Mouse (Mus musculus) ES-Bruce4 (cell line): ENCODE results near the gene Ptgfrn. TPM values are rescaled to one million over a fixed set of nuclear protein-coding genes. Genes with fewer than 3 reads are reported as not detected.

Experiments
- H3K27ac ChIP-seq: 2 replicates; pipeline ENCODE4 v1.5.1; 2012; ENCODE audit warnings: low read length, inconsistent platforms; ENCODE audit not compliant: insufficient read depth
- H3K27me3 ChIP-seq: 2 replicates; pipeline ENCODE4 v1.6.1; 2012; ENCODE audit warnings: mild to moderate bottlenecking, low read length, inconsistent platforms; ENCODE audit not compliant: control insufficient read depth, poor library complexity, insufficient read depth, severe bottlenecking
- H3K36me3 ChIP-seq: 2 replicates; pipeline ENCODE4 v1.6.1; 2012; ENCODE audit warnings: inconsistent platforms, mild to moderate bottlenecking, low read length, moderate library complexity; ENCODE audit not compliant: control insufficient read depth, poor library complexity, insufficient read depth, severe bottlenecking
- H3K4me1 ChIP-seq: one replicate; pipeline ENCODE4 v1.8.1; 2011; ENCODE audit warnings: low read length; ENCODE audit not compliant: control insufficient read depth, insufficient read depth
- H3K4me3 ChIP-seq: 2 replicates; pipeline ENCODE4 v1.5.1; 2011; ENCODE audit warnings: low read depth, mild to moderate bottlenecking, low read length
- H3K9ac ChIP-seq: 2 replicates; pipeline ENCODE4 v1.6.1; 2012; ENCODE audit warnings: low read depth, mild to moderate bottlenecking, inconsistent platforms; ENCODE audit not compliant: poor library complexity, severe bottlenecking
- H3K9me3 ChIP-seq: replicated peaks from 2 replicates; pipeline ENCODE4 v1.6.1; 2012; ENCODE audit warnings: mild to moderate bottlenecking, low read length, inconsistent platforms; ENCODE audit not compliant: control insufficient read depth, poor library complexity, insufficient read depth, severe bottlenecking
- CTCF ChIP-seq: IDR thresholded peaks from one replicate; pipeline ENCODE4 v1.8.1; 2011; ENCODE audit warnings: low read depth, low read length
- EP300 ChIP-seq: IDR thresholded peaks from 2 replicates; pipeline ENCODE4 v1.6.1; 2011; ENCODE audit warnings: low read depth, low read length; ENCODE audit not compliant: insufficient read depth
- POLR2A ChIP-seq: IDR thresholded peaks from one replicate; pipeline ENCODE4 v1.8.1; 2011; ENCODE audit warnings: low read length; ENCODE audit not compliant: insufficient read depth
- polyA plus RNA-seq: library from polyadenylated mRNA; stranded (reverse); fragments of >200 nt; gene quantifications from 2 replicates; pipeline ENCODE4 v1.2.4, GENCODE M21; 2011; ENCODE audit warnings: low read depth; ENCODE audit not compliant: missing spikeins, insufficient read depth, insufficient read length

Ptgfrn gene
- polyA plus RNA-seq, 1 experiment, result 60.7 TPM

DNA sequence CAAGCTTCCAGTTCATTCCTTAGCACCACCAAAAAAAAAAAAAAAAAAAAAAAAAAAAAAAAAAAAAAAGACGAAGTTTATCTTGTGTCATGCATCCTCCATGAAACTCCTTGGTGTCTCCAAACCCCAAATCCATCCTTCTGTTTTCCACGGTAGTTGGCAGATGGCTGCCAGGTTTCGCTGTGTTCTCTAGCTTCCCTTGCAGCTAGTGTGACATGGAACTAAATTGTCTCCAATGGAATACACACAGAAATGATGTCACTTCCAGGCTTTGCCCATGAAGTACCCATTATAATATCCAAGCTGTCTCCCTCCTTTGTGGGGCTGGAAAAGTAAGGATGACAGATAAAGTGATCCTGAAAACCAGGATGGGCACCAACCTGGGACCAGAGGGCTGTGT lies 3.8 kb downstream of the Ptgfrn start:
- H3K9me3 ChIP-seq, result no peaks in the 10 kb centered on the region
- H3K4me1 ChIP-seq, result peaks cover 3% of the 10 kb centered on the region

GRCm38 (mm10) chr3:101105486-101105885 lies 4.6 kb downstream of the Ptgfrn start:
- TF ChIP-seq CTCF, result no peak
- TF ChIP-seq POLR2A, result no peak
- TF ChIP-seq EP300, result no peak

More for the DNA sequence above, 3.8 kb downstream of the Ptgfrn start:
- H3K36me3 ChIP-seq, result no peaks in the 10 kb centered on the region
- no peak overlapping the region for H3K9ac ChIP-seq
- TF ChIP-seq EP300, result no peak
- TF ChIP-seq POLR2A, result no peak
- TF ChIP-seq CTCF, result no peak
- no peak overlapping the region for H3K4me3 ChIP-seq
- H3K27me3 ChIP-seq, result no peaks in the 10 kb centered on the region
- H3K27ac ChIP-seq, result no peak overlapping the region

GRCm38 (mm10) chr3:101104883-101105282 lies 5.2 kb downstream of the Ptgfrn start:
- H3K27me3 ChIP-seq, result no peaks in the 10 kb centered on the region
- peaks cover 5% of the 10 kb centered on the region for H3K4me1 ChIP-seq
- H3K27ac ChIP-seq, result no peak overlapping the region
- TF ChIP-seq CTCF, result no peak
- H3K4me3 ChIP-seq, result no peak overlapping the region
- no peaks in the 10 kb centered on the region for H3K9me3 ChIP-seq
- H3K36me3 ChIP-seq, result no peaks in the 10 kb centered on the region
- no peak overlapping the region for H3K9ac ChIP-seq

More at GRCm38 (mm10) chr3:101105486-101105885, 4.6 kb downstream of the Ptgfrn start:
- Histone ChIP-seq H3K9me3 (no peaks in the 10 kb centered on the region), H3K27ac (no peak overlapping the region), H3K4me3 (no peak overlapping the region), H3K36me3 (no peaks in the 10 kb centered on the region), H3K27me3 (no peaks in the 10 kb centered on the region), H3K4me1 (peaks cover 5% of the 10 kb centered on the region), H3K9ac (no peak overlapping the region)

- H3K9me3 ChIP-seq, result no peaks in the 10 kb centered on the region
- no peak overlapping the region for H3K27ac ChIP-seq
- H3K9ac ChIP-seq, result no peak overlapping the region
- no peak overlapping the region for H3K4me3 ChIP-seq
- no peaks in the 10 kb centered on the region for H3K36me3 ChIP-seq
- no peak for TF ChIP-seq POLR2A
- no peak for TF ChIP-seq CTCF
- no peak for TF ChIP-seq EP300
- H3K27me3 ChIP-seq, result no peaks in the 10 kb centered on the region
- H3K4me1 ChIP-seq, result peaks cover 5% of the 10 kb centered on the region
These were observed 6.3 kb downstream of the Ptgfrn start for GRCm38 (mm10) chr3:101103770-101104169.

- no peak overlapping the region for H3K4me3 ChIP-seq
- no peaks in the 10 kb centered on the region for H3K36me3 ChIP-seq
- H3K9ac ChIP-seq, result no peak overlapping the region
- peaks cover 4% of the 10 kb centered on the region for H3K4me1 ChIP-seq
- no peaks in the 10 kb centered on the region for H3K27me3 ChIP-seq
- H3K27ac ChIP-seq, result no peak overlapping the region
- TF ChIP-seq POLR2A, result no peak
- TF ChIP-seq EP300, result no peak
- no peak for TF ChIP-seq CTCF
- H3K9me3 ChIP-seq, result no peaks in the 10 kb centered on the region
These were observed 8.0 kb downstream of the Ptgfrn start for GRCm38 (mm10) chr3:101102106-101102505.

DNA sequence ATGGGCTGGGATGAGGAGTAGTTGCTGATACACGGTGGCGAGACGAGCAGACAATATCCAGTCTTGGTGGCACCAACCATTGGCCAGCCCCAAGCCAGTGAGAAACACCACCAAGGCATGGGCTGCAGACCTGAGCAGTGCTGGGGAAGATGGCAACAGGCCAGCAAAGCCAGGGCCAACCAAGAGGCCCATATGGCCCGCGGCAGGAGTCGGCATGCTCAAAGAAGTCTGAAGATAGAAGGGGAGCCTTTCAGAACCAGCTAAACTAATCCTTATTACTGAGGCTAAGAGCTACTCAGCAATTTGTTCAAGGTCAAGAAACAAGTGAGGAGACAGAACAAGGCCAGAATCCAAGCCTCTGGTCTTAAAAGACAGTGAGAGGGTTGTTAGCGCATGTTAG lies 8.9 kb downstream of the Ptgfrn start:
- Histone ChIP-seq H3K4me1 (peaks cover 4% of the 10 kb centered on the region), H3K9me3 (no peaks in the 10 kb centered on the region), H3K4me3 (no peak overlapping the region), H3K9ac (no peak overlapping the region), H3K27ac (no peak overlapping the region), H3K36me3 (no peaks in the 10 kb centered on the region), H3K27me3 (no peaks in the 10 kb centered on the region)
- TF ChIP-seq POLR2A, result no peak
- no peak for TF ChIP-seq EP300
- TF ChIP-seq CTCF, result no peak
